In genomic region chr14:47189635-47189955, GRCm38 (mm10) we compare ENCODE assay signal across 8 mouse cellular contexts. TPM values are rescaled to one million over a fixed set of nuclear protein-coding genes. Genes with fewer than 3 reads are reported as not detected.
DNase-seq lines count a peak whose midpoint lies in the region; ATAC-seq and TF ChIP-seq lines count a peak whose summit lies in the region.

No protein-coding gene starts in this region.

- no peak for ATAC-seq in heart, embryonic 12.5 days (ENCODE audit: insufficient number of reproducible peaks, low FRiP score)
- ATAC-seq in G1E (ENCODE audit: extremely low read depth, insufficient number of reproducible peaks, low FRiP score, poor library complexity, severe bottlenecking): no peak
- peak; percentile 51 for ATAC-seq in hindbrain, embryonic 11.5 days (ENCODE audit: low FRiP score)
- ATAC-seq in megakaryocyte-erythroid progenitor cell, adult 5-6 weeks (replicated peaks; ENCODE audit: low FRiP score, low TSS enrichment, poor library complexity, severe bottlenecking): peak; percentile 58

- peak overlapping the region; percentile 96 for H3K4me2 ChIP-seq in heart, embryonic 12.5 days
- H3K4me2 ChIP-seq in hindbrain, embryonic 11.5 days (replicated peaks; ENCODE audit: low read depth, low read length): peak overlapping the region; percentile 100

- no peak overlapping the region; the same call in 1 of the 2 replicates for H3K9ac ChIP-seq in heart, embryonic 12.5 days
- H3K9ac ChIP-seq in hindbrain, embryonic 11.5 days (ENCODE audit: low read depth, low read length): no peak overlapping the region

- TF ChIP-seq CTCF in G1E (IDR thresholded peaks at IDR 0.05; ENCODE audit: low read depth, low read length): no peak

- H3K4me1 ChIP-seq in heart, embryonic 12.5 days (replicated peaks): peaks cover 7% of the 10 kb centered on the region
- peaks cover 17% of the 10 kb centered on the region for H3K4me1 ChIP-seq in G1E (ENCODE audit: insufficient read depth, low read depth, low read length)
- H3K4me1 ChIP-seq in hindbrain, embryonic 11.5 days (replicated peaks; ENCODE audit: control insufficient read depth, insufficient read depth, low read length): no peaks in the 10 kb centered on the region; the same call in 1 of the 2 replicates

- no peaks in the 10 kb centered on the region for H3K9me3 ChIP-seq in heart, embryonic 12.5 days (replicated peaks)
- H3K9me3 ChIP-seq in G1E (replicated peaks): no peaks in the 10 kb centered on the region
- no peaks in the 10 kb centered on the region for H3K9me3 ChIP-seq in hindbrain, embryonic 11.5 days (ENCODE audit: control insufficient read depth, low read length)

- DNase-seq in heart, postnatal 10 days: no peak
- no peak for DNase-seq in G1E (ENCODE audit: low spot score)
- DNase-seq in hindbrain, embryonic 11.5 days (ENCODE audit: low spot score): no peak
- no peak for DNase-seq in urinary bladder, adult 18-20 months (ENCODE audit: low spot score in 2 of 2)
- DNase-seq in cerebellum, postnatal 36 days: no peak
- no peak for DNase-seq in adrenal gland, adult 8-10 months

- 15% methylated on average over 8 of the region's 8 CpGs for WGBS in heart, embryonic 12.5 days
- WGBS in hindbrain, embryonic 11.5 days: 13% methylated on average over 8 of the region's 8 CpGs

- H3K27me3 ChIP-seq in heart, embryonic 12.5 days (replicated peaks): no peaks in the 10 kb centered on the region
- H3K27me3 ChIP-seq in G1E (ENCODE audit: insufficient read depth, low read length): peaks cover 24% of the 10 kb centered on the region
- H3K27me3 ChIP-seq in hindbrain, embryonic 11.5 days (ENCODE audit: control insufficient read depth, insufficient read depth, low read length): peaks cover 8% of the 10 kb centered on the region

- H3K36me3 ChIP-seq in heart, embryonic 12.5 days: no peaks in the 10 kb centered on the region
- no peaks in the 10 kb centered on the region for H3K36me3 ChIP-seq in G1E (replicated peaks)
- no peaks in the 10 kb centered on the region for H3K36me3 ChIP-seq in hindbrain, embryonic 11.5 days (ENCODE audit: control insufficient read depth, insufficient read depth, low read length)

- H3K4me3 ChIP-seq in heart, embryonic 12.5 days: peak overlapping the region; percentile 60
- peak overlapping the region; percentile 75 for H3K4me3 ChIP-seq in G1E (ENCODE audit: low read depth, low read length)
- peak overlapping the region; percentile 79 for H3K4me3 ChIP-seq in hindbrain, embryonic 11.5 days (ENCODE audit: low read depth, low read length)

- no peak overlapping the region for H3K27ac ChIP-seq in heart, embryonic 12.5 days (ENCODE audit: poor library complexity, severe bottlenecking)
- no peak overlapping the region for H3K27ac ChIP-seq in hindbrain, embryonic 11.5 days (ENCODE audit: low read depth, low read length)

- intact Hi-C loops in heart, postnatal 10 days (cut with DNase I): loop anchor here (2.0 to 5.0 kb wide), 3 partner anchors 21 to 307 kb away; partner anchors contain the start of gene Samd4

RNA-seq across cellular contexts. Expression of gene Gch1, which starts 0.4 kb away (rescaled TPM):
- polyA plus RNA-seq in heart, embryonic 12.5 days (2016; fragmentation: Nextera tagmentation; extraction: Ambion mirVana): 6.8 TPM in 2 replicates
- total RNA-seq in heart, postnatal 10 days (2021): 1 to 10 TPM; 7.2 to 7.8 TPM
- total RNA-seq in G1E (2014; fragmentation: Nextera tagmentation): 1.6 and 17.3 TPM in 2 replicates
- 0.87 and 1.3 TPM in 2 replicates for total RNA-seq in G1E (2017)
- 0.27 and 0.43 TPM in 2 replicates for polyA plus RNA-seq in G1E (2012)
- polyA plus RNA-seq in hindbrain, embryonic 11.5 days (2014; fragmentation: Nextera tagmentation; extraction: Ambion mirVana): 2.8 and 3.2 TPM in 2 replicates
- 1.9 and 4.1 TPM in 2 replicates for total RNA-seq in megakaryocyte-erythroid progenitor cell, adult 5-6 weeks (2014; fragmentation: Nextera tagmentation)
- 2.6 and 3.5 TPM in 2 replicates for total RNA-seq in megakaryocyte-erythroid progenitor cell, adult 5-6 weeks (2017)
- 10 to 100 TPM; 54.1 to 98.5 (median 75.2) TPM for total RNA-seq in adrenal gland, adult 8-10 months (2022)

Comparison
In these comparisons a context has a peak if more than half of its experiments do, and no peak if none do; other contexts are left out.
1. ATAC-seq: peak in hindbrain, embryonic 11.5 days (single experiment) and megakaryocyte-erythroid progenitor cell, adult 5-6 weeks (single experiment); none in heart, embryonic 12.5 days (single experiment) and G1E (single experiment).
2. Peak in every context shown above with its lines, with median percentiles within 50 percentile points of each other: H3K4me3 ChIP-seq.